Mouse (Mus musculus): Measurements from ENCODE around the gene Gabpb2. TPM values are rescaled to one million over a fixed set of nuclear protein-coding genes. Genes with fewer than 3 reads are reported as not detected.

Gene Gabpb2
- polyA plus RNA-seq, 1 experiment from 2014 or later, result 7.0 TPM

DNA sequence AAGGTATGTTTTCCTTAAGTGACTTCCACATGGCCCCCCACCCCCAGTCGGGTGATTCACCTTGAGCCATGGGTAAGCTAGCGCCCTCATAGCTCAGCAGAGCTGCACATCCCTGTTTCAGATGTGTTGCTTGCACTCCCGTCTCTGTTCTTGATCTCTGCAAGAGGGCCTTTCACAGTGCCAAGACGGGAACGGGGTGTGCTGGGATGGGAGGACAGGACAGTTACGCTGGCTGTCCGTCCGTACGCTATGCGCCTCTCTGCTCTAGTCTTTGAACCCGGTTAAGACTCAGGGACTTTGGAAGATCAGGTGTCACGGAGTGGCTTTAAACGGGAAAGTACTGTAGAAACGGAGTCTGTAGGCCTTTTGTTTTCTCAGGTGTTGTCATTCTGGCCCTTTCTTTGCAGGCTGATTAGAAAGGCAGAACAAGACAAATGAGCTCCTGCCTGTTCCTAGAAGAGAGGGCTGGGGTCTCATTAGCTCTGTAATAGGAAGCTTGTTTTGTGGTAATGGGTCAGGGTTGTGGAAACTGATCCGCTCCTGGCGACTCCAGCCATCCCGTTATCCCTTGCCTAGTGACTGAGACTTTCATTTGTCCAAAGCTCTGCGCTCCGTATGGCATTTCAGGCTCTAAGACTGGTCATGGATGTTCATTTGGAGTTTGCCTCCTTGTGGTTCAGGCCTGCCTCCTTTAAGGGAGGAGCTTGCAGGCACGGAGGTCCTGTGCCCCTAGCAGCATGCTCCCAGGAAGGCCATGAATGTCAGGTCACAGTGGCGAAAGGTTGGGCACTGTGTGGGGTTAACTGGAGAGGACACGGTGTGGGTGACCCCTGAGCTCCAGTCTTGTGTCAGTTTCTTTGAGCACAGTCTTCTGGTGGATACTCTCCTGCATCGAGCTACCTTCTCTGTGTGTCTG is 17.9 kb upstream of the Gabpb2 start:
- H3K4me3 ChIP-seq (ENCODE audit: low read depth, low read length), result no peak overlapping the region
- 87% methylated on average over 23 of the region's 23 CpGs for WGBS (ENCODE audit: insufficient replicate concordance)
- H3K27ac ChIP-seq (ENCODE audit: low read length), result no peak overlapping the region
- H3K4me2 ChIP-seq (ENCODE audit: low read depth, low read length), result no peak overlapping the region
- H3K36me3 ChIP-seq (ENCODE audit: control insufficient read depth, insufficient read depth), result peaks cover 30% of the 10 kb centered on the region
- no peaks in the 10 kb centered on the region for H3K27me3 ChIP-seq (ENCODE audit: control insufficient read depth, insufficient read depth, low read depth, low read length)
- no peak overlapping the region for H3K9ac ChIP-seq (ENCODE audit: low read depth, low read length)
- peaks cover 22% of the 10 kb centered on the region for H3K4me1 ChIP-seq (ENCODE audit: control insufficient read depth, low read depth, low read length)
- no peak for ATAC-seq (ENCODE audit: low read depth)
- H3K9me3 ChIP-seq (replicated peaks; ENCODE audit: control insufficient read depth, low read length), result no peaks in the 10 kb centered on the region

DNA sequence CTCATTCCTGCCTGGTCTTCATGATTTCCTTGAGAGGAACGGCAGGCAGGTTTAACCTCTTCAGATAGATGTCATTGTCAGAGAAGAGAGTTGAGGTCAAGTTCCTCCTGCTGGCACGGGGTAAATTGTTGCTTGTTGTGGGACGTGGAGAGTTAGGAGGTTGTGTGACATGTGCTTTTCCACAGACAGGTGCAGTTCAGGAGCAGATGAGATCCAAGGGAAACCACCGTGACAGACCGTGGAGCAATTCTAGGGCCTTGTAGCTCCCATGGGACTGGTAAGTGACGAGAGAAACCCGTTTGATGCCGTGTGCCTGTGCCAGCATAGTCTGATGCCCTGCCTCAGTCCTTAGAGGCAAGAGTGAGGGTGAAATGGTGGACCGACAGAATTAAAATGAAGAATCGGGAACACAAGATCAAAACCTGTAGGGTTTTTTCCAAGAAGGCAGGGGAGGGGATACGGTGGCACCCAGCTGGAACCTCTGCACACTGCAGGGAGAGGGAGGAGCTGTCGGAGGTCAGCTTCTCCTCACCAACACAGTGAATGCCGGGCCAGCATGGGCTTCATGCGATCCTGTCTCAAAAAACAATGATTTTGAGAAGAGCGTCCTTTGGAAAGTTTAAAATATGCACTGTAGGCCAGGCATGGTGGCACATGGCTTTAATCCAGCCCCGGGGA is 15.7 kb upstream of the Gabpb2 start:
- H3K4me2 ChIP-seq (ENCODE audit: low read depth, low read length), result no peak overlapping the region
- peaks cover 30% of the 10 kb centered on the region for H3K36me3 ChIP-seq (ENCODE audit: control insufficient read depth, insufficient read depth)
- H3K9me3 ChIP-seq (replicated peaks; ENCODE audit: control insufficient read depth, low read length), result no peaks in the 10 kb centered on the region
- H3K4me3 ChIP-seq (ENCODE audit: low read depth, low read length), result no peak overlapping the region
- 84% methylated on average over 16 of the region's 16 CpGs for WGBS (ENCODE audit: insufficient replicate concordance)
- H3K9ac ChIP-seq (ENCODE audit: low read depth, low read length), result no peak overlapping the region
- ATAC-seq (ENCODE audit: low read depth), result no peak
- H3K4me1 ChIP-seq (ENCODE audit: control insufficient read depth, low read depth, low read length), result peaks cover 30% of the 10 kb centered on the region
- H3K27ac ChIP-seq (ENCODE audit: low read length), result no peak overlapping the region
- H3K27me3 ChIP-seq (ENCODE audit: control insufficient read depth, insufficient read depth, low read depth, low read length), result no peaks in the 10 kb centered on the region

DNA sequence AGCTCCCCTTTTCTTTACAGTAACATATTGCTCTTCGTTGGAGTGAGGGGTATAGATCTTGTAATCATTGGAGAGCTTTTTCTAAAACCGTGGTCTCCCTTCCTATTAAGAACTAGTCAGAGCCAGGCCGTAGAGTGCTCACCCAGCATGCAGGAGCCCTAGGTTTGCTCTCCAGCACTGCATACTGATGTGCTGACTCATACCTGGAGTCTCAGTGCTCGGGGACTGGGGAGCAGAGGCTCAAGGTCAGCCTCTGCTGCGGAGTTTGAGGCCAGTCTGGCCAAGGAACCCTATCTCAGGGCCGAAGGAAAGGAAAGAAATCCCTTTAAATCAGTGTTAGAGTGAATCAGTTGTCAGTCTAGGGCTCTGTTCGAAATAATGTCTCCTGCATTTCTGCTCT is 15.1 kb upstream of the Gabpb2 start:
- no peak for ATAC-seq (ENCODE audit: low read depth)
- Histone ChIP-seq H3K4me1 (ENCODE audit: control insufficient read depth, low read depth, low read length) (peaks cover 34% of the 10 kb centered on the region), H3K27ac (ENCODE audit: low read length) (no peak overlapping the region)

DNA sequence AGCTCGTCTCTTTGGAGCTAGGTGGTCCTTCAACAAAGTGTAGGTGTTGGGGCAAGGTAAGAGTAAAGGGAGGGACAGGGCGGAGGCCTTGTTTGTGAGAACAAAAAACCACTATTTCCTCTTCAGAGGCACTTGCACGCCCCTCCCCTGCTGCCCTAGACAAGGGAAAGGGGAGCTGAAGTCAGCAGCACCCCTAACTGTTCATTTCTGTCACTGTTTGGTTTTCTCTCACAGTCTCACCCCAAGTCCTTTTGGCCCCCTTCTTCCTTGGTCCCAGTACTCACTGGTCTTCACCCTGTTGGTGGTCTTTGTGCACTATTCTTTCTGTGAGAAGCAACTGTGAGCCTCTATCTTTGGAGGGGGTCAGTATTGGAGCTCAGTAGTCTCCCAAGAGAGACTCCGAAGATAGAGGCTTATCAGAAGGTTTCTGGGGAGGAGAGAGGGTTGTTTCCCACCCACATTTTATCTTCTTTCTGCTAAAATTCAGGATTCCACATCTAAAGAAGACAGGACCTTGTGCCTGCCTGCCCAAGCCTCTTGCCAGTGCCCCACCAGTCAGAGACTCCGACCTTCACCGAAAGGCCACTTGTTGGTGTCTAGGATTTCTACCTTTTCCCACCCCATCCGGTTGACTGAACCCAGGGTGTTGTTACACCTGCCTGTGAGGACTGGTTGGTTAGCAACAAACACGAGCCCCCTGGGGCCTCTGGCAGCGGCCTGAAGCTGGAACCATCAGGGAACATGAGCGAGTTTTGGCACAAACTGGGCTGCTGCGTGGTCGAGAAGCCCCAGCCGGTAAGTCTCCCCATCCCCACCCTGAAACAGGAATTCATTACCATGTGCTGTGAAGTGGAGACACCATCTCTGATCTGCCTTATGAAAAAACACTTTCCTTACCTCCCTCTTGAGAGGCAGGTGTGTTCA is 13.8 kb upstream of the Gabpb2 start, which contains the start of gene Mllt11:
TSS of gene Mllt11 (minus strand) at position 874 of the 924 bp plus-strand sequence.
- H3K4me2 ChIP-seq (ENCODE audit: low read depth, low read length), result peak within 1 kb of the TSS; percentile 99
- H3K9me3 ChIP-seq (replicated peaks; ENCODE audit: control insufficient read depth, low read length), result no peaks in the 10 kb centered on the region
- 42% methylated on average over 13 of the region's 13 CpGs for WGBS (ENCODE audit: insufficient replicate concordance)
- H3K27ac ChIP-seq (ENCODE audit: low read length), result peak within 1 kb of the TSS; percentile 90
- peak; percentile 5; the same call in 1 of the 2 replicates for ATAC-seq (ENCODE audit: low read depth)
- H3K4me1 ChIP-seq (ENCODE audit: control insufficient read depth, low read depth, low read length), result peaks cover 34% of the 10 kb centered on the region
- peak within 1 kb of the TSS; percentile 73 for H3K4me3 ChIP-seq (ENCODE audit: low read depth, low read length)
- H3K36me3 ChIP-seq (ENCODE audit: control insufficient read depth, insufficient read depth), result peaks cover 30% of the 10 kb centered on the region
- peak within 1 kb of the TSS; percentile 78 for H3K9ac ChIP-seq (ENCODE audit: low read depth, low read length)
- H3K27me3 ChIP-seq (ENCODE audit: control insufficient read depth, insufficient read depth, low read depth, low read length), result no peaks in the 10 kb centered on the region

More for the DNA sequence above, 15.1 kb upstream of the Gabpb2 start:
- Histone ChIP-seq H3K27me3 (ENCODE audit: control insufficient read depth, insufficient read depth, low read depth, low read length) (no peaks in the 10 kb centered on the region), H3K4me2 (ENCODE audit: low read depth, low read length) (no peak overlapping the region), H3K9me3 (replicated peaks; ENCODE audit: control insufficient read depth, low read length) (no peaks in the 10 kb centered on the region), H3K36me3 (ENCODE audit: control insufficient read depth, insufficient read depth) (peaks cover 30% of the 10 kb centered on the region), H3K9ac (ENCODE audit: low read depth, low read length) (no peak overlapping the region), H3K4me3 (ENCODE audit: low read depth, low read length) (no peak overlapping the region)
- 71% methylated on average over 7 of the region's 7 CpGs for WGBS (ENCODE audit: insufficient replicate concordance)

DNA sequence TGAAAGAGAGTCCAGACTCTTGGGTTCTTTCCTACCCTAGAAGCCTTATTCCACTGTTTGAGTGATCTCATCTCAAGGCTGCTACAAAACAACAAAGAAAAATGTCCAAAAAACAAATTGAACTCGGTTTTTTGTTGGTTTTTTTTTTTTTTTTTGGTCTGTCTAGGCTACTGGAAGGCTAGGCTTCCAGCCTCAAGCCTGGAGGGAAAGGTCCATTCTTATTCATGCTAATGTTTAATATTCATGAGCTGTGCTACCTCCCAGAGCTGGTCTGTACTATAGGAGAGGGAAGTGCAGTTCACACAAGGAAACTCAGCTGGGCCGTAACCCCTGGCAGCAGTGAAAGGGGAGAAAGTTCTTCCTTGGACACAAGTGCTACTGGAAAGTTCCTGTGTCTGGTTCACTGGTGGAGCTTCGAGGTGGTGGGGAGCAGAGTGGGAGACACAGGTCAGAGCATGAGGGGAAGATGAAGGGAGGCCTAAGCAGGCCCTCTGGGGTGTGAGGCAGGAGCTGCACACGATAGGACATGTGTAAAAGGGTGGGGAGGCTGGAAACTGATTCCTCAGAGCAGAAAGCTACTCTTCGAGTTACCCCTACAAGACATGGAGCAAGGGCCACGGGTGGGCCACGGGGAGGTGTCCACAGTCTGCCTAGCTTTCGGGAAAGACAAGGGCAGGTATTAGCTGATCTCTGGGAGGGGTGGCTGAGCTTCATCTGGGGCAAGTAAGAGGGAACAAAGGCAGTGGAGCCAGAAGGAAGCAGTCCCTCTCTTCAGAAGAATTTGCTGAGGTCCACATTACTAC is 13.0 kb upstream of the Gabpb2 start:
- H3K4me1 ChIP-seq (ENCODE audit: control insufficient read depth, low read depth, low read length), result peaks cover 34% of the 10 kb centered on the region
- H3K4me2 ChIP-seq (ENCODE audit: low read depth, low read length), result peak overlapping the region; percentile 99
- peak overlapping the region; percentile 78 for H3K9ac ChIP-seq (ENCODE audit: low read depth, low read length)
- H3K4me3 ChIP-seq (ENCODE audit: low read depth, low read length), result peak overlapping the region; percentile 73
- no peaks in the 10 kb centered on the region for H3K27me3 ChIP-seq (ENCODE audit: control insufficient read depth, insufficient read depth, low read depth, low read length)
- WGBS (ENCODE audit: insufficient replicate concordance), result 22% methylated on average over 8 of the region's 8 CpGs
- H3K27ac ChIP-seq (ENCODE audit: low read length), result peak overlapping the region; percentile 90
- no peak for ATAC-seq (ENCODE audit: low read depth)
- H3K36me3 ChIP-seq (ENCODE audit: control insufficient read depth, insufficient read depth), result peaks cover 27% of the 10 kb centered on the region
- H3K9me3 ChIP-seq (replicated peaks; ENCODE audit: control insufficient read depth, low read length), result no peaks in the 10 kb centered on the region

DNA sequence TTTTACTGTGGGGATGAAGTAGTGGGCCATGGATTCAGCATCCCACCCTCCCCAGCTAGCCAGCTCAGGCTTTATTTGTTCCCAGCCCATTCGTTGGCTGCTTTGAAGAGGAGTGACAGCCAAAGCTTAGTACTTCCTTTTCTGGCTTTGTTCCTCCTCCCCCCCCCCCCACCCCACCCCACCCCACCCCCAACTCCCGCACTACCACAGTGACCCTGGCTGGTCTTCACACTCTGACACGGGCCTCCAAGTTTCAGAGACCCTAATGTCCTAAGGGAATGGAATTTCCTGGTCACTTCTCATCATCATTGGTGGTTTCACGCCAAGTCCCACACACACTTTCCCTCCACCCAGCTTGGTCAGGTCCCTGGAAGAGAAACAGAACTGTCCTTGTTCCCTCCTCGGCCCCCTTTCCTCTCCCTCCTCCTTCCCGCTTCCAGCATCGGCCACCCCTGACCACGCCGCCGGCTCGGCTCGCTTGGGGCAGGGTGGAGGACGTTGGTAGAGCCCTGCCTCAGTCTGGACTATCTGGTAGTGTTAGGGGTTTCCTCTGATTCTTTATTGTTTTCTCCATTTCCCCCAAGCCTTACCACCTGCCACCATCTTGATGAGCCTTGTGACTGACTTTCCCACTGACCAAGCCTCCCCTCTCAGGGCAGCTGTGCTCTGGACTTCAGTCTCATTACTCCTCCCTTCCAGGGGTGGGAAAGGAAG is 12.2 kb upstream of the Gabpb2 start:
- no peak for ATAC-seq (ENCODE audit: low read depth)
- Histone ChIP-seq H3K4me1 (ENCODE audit: control insufficient read depth, low read depth, low read length) (peaks cover 34% of the 10 kb centered on the region), H3K36me3 (ENCODE audit: control insufficient read depth, insufficient read depth) (peaks cover 26% of the 10 kb centered on the region), H3K27me3 (ENCODE audit: control insufficient read depth, insufficient read depth, low read depth, low read length) (no peaks in the 10 kb centered on the region), H3K9ac (ENCODE audit: low read depth, low read length) (peak overlapping the region; percentile 78), H3K9me3 (replicated peaks; ENCODE audit: control insufficient read depth, low read length) (no peaks in the 10 kb centered on the region), H3K4me2 (ENCODE audit: low read depth, low read length) (peak overlapping the region; percentile 99), H3K4me3 (ENCODE audit: low read depth, low read length) (peak overlapping the region; percentile 73), H3K27ac (ENCODE audit: low read length) (peak overlapping the region; percentile 90)
- WGBS (ENCODE audit: insufficient replicate concordance), result 2% methylated on average over 13 of the region's 13 CpGs

DNA sequence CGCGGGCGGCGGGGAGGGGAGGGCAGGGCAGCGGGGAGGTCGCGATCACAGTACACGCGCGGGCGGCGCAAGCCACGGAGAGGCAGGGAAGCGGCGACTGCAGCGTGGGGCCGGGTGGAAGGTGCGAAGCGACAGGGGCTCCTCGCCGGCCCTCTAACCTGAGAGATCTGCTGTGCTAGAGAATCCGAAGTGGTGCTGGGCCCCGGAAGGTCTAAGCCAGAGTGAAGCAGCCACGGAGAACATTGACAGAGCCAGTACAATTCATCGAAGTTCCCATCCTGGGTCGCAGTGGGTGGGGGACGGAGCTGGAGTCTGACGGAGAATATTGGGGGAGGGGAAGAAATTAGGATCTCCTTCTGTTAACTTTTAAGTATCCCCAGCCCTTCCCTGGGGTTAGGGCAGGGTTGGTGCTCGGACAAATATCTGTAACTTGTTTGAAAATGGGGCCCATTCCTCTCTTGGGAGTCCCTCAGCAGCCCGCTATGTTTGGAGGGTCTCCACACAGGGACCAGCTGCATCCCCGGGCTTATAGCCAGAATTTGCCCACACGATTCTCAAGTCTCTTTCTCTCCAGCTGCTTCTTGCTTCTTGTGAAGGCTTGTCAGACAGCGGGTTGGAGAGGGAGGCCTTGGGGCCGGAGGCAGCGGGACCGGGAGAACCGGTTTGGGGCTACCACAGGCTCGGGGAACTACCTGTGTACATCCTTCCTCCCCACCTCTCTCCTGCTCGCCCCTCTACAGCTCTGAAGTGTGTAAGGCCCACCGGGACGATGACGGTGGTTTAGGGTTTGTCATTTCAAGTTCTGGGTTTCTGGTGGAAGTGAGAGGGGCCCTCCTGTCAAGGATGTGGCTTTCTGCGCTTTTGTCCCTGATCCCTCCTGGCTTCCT is 11.4 kb upstream of the Gabpb2 start:
- Histone ChIP-seq H3K4me3 (ENCODE audit: low read depth, low read length) (peak overlapping the region; percentile 73), H3K4me2 (ENCODE audit: low read depth, low read length) (peak overlapping the region; percentile 99), H3K27me3 (ENCODE audit: control insufficient read depth, insufficient read depth, low read depth, low read length) (no peaks in the 10 kb centered on the region), H3K27ac (ENCODE audit: low read length) (peak overlapping the region; percentile 90), H3K9me3 (replicated peaks; ENCODE audit: control insufficient read depth, low read length) (no peaks in the 10 kb centered on the region), H3K4me1 (ENCODE audit: control insufficient read depth, low read depth, low read length) (peaks cover 34% of the 10 kb centered on the region), H3K36me3 (ENCODE audit: control insufficient read depth, insufficient read depth) (peaks cover 19% of the 10 kb centered on the region), H3K9ac (ENCODE audit: low read depth, low read length) (peak overlapping the region; percentile 78)
- peak; percentile 2; the same call in 1 of the 2 replicates for ATAC-seq (ENCODE audit: low read depth)
- WGBS (ENCODE audit: insufficient replicate concordance), result under 1% methylated on average over 40 of the region's 43 CpGs
